Mouse (Mus musculus) activated CD4-positive, CD25-positive, alpha-beta regulatory T cell, adult 4 months (primary cell): ENCODE data around the gene Pnpo. TPM values are rescaled to one million over a fixed set of nuclear protein-coding genes. Genes with fewer than 3 reads are reported as not detected.

Experiments used
- ATAC-seq: one replicate; pipeline ENCODE4 v1.8.0; 2017
- polyA plus RNA-seq, 2 experiments: library from polyadenylated mRNA; unstranded; fragments of 100-300 nt; shearing (Covaris generic); gene quantifications; one replicate each; pipeline ENCODE4 v1.2.1; 2017

Pnpo gene
- polyA plus RNA-seq: 10 to 100 TPM; 25.6 to 33.4 TPM

GRCm38 (mm10) chr11:96943746-96944304 is at the start of gene Pnpo:
Pnpo (minus strand) TSS chr11:96943986.
- ATAC-seq: peak; percentile 96

DNA sequence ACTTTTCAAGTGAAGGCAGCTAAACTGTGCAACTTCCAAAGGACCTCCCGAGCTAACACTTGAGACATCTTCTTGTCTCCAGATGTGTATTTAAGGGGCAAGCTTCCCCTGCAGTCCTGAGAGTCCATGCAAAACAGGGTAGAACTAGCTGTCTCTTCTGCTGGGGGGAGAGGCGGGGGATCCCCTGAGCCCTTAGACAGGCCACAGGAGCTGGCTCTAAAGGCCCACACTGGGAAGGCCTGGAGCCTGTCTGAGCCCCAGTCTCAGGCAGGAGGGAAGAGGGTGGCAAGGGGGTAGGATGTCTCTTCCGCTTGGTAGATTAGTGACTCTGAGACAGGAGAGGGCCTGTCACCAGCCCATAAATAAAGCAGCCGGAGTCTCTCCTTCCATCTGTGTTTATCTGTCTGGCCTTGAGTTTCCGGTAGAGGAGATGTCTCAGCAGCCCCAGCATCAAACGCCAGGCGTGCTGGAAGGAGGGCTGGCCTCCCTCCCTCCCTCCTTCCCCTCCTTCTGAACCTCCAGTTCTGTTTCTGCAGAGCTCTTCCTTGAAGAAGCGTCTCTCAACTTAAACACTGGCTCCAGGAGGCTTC is 49.0 kb upstream of the Pnpo start:
- no peak for ATAC-seq

DNA sequence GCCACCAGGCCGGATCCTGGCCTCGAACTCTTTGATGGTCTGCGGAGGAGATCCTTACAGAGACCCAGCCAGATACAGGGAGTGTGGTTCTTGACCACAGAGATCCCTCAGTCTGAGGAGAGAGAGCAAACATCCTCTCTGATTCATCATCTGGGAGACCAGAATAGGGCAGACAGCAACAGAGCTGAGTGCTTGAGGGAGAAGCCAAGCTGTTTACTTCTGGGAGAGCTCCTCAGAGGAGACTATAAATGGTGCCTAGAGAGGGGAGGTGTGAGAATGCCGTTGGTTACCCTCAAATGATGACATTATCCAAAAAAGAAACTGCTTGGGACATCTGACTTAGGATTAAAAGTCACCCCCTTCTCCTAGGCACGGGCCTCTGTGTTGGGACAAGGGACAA is 47.7 kb upstream of the Pnpo start:
- ATAC-seq: no peak

DNA sequence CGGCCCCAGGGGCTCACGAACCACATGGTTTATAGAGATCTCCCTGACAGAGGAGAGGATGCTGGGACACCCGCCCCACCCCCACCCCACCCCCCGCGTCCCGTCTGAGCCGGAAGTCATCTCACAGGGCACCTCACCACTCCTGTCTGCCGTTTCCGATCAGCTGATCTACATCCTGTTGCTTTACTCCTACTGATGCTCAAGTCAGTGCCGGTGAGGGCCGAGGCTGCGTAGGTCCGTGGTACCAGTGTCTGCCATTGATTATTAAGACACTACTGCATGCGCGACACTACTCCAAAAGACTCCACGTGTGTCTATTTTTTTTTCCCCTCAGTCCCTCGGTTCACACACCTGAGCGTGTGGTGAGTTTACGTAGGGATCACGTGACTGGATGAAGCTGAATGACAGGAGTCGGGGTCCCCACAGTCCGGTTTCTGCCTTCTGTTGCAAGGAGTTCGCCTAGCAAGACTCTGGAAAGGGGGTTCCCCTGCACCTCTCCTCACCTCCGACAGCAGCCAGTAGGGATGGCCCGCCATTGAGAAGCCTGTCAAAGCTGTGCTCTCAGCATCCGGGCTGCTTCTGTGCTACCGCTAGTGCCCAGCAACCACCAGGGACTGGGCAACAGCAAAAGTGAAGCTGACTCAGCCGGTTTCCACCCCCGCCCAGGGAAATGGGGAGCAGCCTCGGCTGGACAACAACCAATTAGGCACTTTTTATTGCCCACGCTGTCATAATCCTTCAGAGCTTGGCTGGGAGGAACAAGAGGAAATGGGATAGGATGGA is 44.3 kb upstream of the Pnpo start:
- ATAC-seq: peak; percentile 89

DNA sequence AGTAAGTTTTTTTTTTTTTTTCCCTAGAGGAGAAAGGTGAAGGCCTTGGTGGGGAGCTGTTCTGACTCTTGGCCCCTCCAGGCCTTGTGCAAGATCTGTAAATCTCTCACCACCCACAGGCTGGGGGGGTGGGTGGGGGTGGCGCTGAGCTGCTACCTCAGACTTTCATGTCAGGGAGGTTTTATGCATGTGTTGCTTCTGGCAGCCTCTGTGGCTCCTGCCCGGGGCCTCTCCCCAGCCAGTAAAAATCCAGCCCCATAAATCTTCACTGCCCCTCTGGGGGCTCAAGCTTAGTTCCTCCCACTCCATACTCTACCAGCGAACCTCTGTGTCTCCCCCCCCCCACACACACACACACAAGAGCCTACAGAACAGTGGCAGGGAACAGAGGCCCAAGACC is 42.7 kb upstream of the Pnpo start:
- no peak for ATAC-seq

GRCm38 (mm10) chr11:96984903-96985302 is 41.1 kb upstream of the Pnpo start:
- no peak for ATAC-seq

DNA sequence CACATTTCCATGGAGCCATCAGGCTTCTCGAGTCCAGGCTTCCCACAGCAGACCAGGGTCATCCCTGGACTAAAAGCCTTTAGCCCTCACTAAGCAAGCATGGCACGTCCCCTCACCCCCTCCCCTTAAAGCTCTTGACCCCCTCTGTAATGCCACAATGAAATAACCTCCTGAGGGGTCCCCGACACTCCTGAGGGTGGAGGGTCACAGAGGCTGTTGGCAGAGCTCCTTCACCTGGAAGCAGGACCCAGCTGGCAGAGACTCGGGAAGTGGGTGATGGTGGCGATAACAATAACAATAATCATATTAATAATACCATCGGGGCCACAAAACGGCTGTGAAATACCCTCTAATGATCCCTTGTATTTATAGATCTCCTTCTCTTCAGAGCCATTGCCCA is 39.1 kb upstream of the Pnpo start, which contains the start of gene Sp2:
Gene Sp2 (minus strand): TSS at position 101 of the 400 bp plus-strand sequence.
- no peak for ATAC-seq

DNA sequence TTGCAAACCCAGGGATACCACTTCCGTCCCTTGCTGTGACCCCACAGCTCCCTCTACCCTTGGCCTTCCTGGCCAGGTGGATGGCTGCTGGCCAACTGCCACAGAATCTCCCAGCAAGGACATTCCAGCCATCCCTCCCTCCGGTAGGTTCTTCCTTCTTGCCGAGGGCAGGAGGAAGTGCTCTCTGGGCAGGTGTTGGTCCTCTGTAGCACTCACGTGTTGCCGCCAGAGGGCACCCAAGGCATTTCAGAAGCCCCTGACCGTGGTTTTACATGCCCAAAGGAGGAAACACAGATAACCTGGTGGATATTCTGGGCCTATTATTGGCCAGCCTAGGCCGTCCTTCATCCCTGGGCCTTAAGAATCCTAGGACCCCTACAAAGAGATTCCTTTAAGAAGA is 38.6 kb upstream of the Pnpo start:
- no peak for ATAC-seq

DNA sequence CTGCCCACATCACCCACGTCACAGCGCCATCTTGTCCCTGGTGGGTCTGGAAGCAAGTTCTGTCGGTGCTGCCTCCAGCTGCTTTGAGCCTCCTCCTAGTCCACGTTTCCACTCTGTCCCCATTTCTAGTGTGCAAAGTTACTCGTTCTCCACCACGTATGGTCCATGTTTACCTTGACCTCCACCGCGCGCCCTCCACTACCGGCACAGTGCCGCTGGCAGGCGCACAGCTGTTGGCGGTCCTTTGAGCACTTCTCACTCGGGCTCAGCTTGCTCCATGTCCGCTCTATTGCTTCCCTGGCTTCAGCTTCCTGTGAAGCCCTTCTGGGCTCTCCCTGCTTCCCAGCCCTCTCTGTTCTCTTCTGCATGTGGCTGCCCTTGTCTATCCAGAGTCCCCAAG is 37.7 kb upstream of the Pnpo start:
- no peak for ATAC-seq

- ATAC-seq: no peak
These were observed 36.2 kb upstream of the Pnpo start for GRCm38 (mm10) chr11:96980021-96980420.

DNA sequence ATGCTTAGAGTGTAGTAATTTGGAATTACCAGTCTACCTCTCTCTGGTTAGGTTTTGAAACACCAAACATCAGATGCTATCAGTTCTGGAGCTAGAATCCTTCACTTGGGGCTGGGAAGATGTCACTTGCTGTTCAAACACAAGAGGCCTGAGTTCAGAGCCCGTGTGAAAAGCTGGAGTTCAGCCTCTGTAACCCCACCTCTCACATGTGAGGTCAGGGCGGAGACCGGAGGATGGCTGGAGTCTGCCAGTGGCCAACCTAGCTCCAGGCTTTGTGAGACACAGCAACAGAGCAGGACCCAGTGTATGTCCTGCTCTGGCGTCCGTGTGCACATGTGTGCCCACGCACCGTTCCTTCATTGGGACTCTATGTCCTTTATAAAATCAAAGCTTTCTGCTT is 35.5 kb upstream of the Pnpo start:
- ATAC-seq: no peak

DNA sequence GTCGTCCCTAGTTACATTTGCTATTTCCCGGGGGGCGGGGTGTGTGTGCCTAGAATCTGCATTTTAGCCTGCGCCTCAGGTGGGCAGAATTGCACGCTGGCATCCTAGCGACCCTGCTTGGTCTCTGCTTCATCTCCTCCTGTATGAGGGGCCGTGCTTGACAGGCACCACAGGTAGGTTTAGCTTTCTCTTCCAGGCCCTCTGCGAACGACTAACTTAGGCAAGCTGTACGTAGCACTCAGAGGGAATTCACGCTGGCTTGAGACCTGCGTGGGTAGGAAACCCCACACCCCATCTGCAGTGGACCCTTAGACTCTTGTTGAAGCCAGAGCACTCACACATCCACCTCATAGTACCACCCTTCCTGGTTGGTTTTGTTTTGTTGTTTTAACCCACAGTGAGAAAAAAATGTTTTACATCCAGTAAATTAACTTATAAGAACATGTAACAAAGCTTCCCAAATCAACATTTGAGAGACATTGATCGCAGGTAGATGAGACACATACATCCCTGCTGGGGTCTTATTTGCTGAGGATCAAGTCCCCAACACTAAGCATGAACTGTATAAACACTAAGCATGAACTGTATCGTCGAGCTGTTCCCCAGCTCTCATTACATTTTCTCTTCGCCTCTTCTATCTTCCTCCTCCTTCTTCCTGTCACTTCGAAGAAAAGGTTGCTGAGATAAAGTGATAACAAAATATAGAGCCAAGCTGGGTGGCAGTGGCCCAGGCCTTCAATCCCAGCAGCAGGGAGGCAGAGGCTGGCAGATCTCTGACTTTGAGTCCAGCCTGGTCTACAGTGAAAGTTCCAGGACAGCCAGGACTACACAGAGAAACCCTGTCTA is 34.8 kb upstream of the Pnpo start:
- ATAC-seq: no peak

DNA sequence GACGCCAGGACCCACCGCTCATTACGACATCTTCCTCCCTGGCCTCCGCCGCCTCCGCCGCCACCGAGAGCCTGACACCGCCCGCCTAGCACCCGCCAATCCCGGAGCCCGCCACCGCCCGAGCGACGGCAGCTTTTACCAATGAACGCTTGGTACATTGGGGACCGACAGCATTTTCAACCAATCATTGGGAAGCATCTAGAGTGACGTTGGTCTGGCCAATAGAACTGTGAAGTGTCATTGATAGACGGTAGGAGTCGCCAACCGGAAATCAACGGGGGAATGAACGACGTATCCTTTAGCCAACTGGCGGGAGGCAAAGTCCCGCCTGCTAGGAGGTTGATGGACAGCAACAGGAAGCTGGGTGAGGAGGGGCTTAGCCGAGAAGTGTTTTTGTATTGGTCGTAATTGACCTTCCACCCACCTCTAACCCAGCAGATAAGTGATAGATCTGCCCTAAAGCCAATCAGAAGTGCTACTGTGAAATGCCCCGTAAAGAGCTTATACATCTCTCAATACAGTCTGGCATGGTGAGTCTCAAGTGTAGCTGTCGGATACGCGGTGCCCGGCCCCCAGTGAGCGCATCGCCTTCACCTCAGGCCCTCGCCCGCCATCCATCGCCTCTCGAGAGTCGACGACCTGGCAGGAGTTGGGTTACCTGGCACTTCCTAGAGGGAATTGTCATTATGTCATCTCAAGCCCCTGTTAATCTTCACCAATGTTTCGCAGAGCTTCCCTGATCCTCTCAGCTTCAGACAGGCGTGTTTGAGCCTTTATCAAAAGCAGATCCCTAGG is 34.0 kb upstream of the Pnpo start:
- ATAC-seq: peak; percentile 90

DNA sequence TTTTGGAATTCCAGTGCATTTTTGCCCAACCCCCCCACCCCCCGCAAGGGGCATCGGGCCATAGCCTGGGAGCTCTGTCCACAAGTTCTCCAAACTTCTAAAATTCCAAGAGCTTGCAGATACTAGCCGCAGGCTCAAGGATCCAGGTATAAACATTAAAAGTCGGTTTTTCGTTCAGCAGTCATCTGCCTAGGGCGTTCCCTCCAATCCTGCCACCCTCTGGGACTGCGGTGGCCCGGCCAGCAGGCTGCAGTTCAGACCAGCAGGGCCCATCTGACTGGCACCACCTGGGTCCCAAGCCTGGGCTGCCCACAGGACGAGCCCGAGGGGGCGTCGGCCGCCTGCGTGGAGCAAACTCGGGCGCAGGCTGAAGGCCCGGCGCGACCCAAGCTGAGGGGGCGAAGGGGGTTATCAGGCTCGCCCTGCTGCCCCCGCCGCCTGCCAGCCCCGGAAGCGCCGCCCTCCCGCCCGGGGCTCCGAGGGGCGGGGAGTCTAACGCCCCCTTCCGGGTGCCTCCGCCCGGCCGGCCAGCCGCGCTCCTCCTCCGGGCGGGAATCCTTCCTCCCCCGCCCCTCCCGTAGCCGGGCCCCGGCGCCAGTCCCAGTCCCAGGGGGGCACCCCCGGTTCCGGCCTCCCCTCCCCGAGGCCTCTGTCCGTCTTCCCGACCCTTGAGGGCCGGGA is 33.3 kb upstream of the Pnpo start:
- ATAC-seq: peak; percentile 17

DNA sequence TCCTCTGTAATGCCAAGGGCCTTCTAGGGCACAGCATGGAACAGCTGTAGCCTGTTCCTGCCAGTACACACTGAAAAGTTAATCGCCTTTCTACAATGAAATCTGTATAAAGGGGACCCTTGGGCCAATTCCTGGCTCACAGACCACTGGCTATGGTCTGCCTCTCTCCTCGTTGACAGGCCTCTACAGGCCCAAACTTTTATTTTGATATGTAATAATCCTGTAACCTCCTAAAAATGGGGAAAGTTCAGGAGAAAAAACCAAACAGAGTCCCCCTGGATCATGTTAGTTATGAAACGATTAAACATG is 32.5 kb upstream of the Pnpo start:
- ATAC-seq: no peak

- no peak for ATAC-seq
These were observed 32.0 kb upstream of the Pnpo start for GRCm38 (mm10) chr11:96975511-96976378.

GRCm38 (mm10) chr11:96974813-96975212 is 31.0 kb upstream of the Pnpo start:
- no peak for ATAC-seq

DNA sequence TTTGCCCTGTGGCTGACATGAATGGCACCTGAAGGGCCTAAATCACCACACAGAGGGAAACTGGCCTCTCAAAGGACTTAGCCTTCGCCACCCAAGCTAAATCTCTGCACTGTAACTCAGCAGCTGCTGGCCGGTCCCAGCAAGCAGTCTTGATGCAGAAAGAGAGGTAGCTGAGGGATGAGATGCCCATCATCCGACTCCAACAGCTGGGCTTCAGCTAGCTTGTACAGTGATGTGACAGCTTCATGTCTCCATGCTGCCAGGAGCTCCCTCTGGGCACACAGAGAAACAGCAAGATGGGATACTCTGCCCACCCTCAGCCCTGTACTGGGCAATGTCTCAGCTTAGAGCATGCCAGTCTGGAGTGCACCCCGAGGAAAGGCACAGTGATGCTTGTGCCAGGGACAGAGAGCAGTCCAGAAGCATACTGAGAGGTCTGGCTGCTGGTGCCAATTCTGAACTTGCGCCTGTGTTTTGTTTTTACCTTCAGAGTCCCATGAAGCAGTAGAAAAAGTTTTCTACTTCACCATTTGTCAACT is 29.7 kb upstream of the Pnpo start:
- no peak for ATAC-seq

DNA sequence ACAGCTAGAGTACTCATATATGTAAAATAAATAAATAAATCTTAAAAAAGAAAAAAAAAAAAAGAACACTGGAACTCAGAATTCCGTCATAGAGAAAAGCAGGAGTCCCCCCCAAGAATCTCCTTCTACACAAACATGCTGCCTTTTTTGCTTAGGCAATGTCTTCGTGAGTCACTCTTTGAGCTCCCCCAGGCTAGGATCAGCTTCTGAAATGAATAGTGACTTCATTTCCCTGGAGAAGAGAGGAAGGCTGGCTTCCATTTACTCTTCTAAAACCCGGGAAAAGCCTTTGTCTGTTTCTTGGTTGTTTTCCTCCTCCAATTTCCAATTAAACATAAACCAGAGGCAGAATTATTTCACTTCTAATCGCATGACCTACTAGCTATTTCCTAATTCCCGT is 29.1 kb upstream of the Pnpo start:
- ATAC-seq: no peak

DNA sequence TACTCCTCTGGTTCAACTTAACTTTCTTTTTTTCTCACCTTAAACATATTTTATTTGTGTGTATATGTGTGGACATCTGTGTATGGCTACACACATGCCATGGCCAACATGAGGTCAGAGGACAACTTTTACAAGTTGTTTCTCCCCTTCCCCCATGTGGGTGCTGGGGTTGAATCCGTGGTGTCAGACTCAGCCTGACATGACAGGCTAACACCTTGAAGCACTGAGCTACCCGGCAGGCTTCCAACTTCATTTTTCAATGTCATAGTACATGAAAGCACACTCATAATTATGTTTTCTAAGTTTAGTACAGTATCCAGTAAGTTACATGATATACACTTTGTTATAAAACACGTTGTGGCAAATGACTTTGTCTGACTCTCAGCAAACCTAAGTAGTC is 26.6 kb upstream of the Pnpo start:
- no peak for ATAC-seq

DNA sequence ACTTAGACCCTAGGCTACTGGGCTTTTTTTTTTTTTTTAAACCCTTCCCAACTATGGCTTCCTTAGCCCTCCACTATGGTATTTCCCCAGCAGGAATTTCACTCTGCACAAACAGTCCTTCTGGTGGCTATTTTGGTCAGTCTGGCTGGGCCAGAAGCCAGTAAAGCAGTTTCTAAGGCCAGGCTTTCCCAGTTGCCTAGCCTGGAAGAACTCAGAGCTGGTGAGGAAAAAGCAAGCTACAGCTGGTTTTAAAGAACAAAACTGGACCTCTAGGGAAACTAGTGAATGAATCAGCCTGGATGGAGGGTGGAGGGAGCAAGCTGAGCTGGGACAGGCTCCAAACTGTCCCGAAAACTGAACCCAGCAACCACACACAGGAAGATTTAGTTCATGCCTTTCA is 26.0 kb upstream of the Pnpo start:
- no peak for ATAC-seq
